Mouse (Mus musculus): Measurements from ENCODE around the gene Slc9a1.

Slc9a1 gene

DNA sequence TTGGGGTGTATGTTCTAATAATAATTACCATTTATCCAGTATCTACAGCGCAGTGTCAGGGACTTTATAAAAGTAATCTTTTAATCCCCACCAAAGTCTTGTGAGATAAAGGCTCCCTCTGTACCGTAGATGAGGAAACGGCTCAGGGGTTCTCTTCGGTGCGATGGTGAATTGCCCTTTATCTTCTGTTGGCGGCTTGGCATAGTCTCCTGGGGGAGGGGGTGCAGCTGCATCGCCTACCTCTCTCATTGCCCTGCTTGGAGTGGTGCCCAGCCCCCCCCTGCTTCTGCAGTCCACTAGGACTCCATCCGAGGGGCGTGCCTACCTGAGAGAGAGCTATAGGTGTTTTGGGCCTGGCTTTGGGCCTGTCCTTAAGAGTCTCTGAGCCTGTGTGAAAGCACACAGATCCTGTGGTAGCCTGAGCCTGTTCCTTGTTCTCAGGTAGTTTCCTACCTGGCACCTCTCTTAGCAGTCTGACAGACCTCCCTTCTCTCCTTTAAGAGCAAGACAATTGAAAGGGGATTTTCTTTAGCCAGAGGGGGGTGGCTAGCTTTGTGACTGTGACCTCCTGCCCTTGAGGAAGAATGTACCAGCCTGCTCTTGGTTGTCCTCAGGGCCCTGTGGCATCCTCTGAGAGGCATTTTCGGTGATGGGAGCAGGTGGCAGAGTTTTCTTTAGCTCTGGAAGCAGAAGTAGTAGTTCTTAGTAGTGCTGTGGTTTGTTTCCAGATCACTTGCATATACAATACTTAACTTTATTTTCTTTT lies 6.5 kb downstream of the Slc9a1 start:
- no peak for DNase-seq

GRCm38 (mm10) chr4:133378236-133379045 lies 8.9 kb downstream of the Slc9a1 start:
- DNase-seq, result no peak

GRCm38 (mm10) chr4:133379046-133379347 lies 9.5 kb downstream of the Slc9a1 start:
- DNase-seq, result no peak

GRCm38 (mm10) chr4:133379861-133380260 lies 10.4 kb downstream of the Slc9a1 start:
- no peak for DNase-seq

- no peak for DNase-seq
Measured at GRCm38 (mm10) chr4:133380532-133380931, 11.0 kb downstream of the Slc9a1 start.

GRCm38 (mm10) chr4:133381141-133381540 lies 11.6 kb downstream of the Slc9a1 start:
- DNase-seq, result no peak

- DNase-seq, result no peak
Measured at GRCm38 (mm10) chr4:133386061-133386797, 16.7 kb downstream of the Slc9a1 start.

GRCm38 (mm10) chr4:133387053-133387452 lies 17.5 kb downstream of the Slc9a1 start:
- DNase-seq, result no peak

- peak; percentile 56 for DNase-seq
Measured at GRCm38 (mm10) chr4:133388781-133389552, 19.5 kb downstream of the Slc9a1 start.

DNA sequence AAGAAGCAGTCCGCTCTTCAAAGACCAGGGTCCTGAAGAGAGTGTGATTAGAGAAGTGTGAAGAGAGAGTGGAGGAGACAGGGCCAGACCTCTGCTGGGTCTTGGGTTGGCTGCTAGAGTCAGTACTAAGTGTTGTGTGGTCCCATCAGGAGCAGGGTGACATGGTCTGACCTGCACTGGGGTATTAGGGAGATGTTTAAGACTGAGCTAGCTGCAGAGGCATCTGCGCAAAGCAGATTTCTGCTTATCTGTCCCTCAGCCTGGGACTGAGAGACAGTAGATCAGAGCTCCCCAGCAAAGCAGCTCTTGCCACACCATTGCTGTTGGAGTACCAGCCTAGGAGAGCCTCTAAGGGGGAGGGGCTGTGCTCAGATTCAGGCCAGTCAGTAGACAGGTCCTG lies 20.5 kb downstream of the Slc9a1 start:
- DNase-seq, result no peak

DNA sequence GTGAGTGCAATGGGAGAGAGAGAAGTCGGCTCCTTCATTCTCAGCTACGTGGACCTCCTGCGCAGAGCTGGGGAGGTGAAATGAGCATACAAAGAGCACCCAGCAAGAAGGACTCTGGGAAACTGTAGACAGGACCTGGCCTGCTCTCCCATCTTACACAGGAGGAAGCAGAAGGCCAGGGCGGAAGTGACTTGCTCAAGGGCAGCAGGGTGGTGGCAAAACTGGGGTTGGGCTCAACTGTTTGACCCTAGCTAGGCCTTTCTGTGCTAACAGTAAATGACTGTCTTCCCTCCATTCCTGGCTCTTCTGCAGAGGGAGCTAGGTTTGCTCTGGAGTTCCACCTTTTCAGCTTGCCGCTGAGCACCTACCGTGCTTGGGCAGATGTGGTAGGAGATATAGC lies 21.1 kb downstream of the Slc9a1 start:
- no peak for DNase-seq

DNA sequence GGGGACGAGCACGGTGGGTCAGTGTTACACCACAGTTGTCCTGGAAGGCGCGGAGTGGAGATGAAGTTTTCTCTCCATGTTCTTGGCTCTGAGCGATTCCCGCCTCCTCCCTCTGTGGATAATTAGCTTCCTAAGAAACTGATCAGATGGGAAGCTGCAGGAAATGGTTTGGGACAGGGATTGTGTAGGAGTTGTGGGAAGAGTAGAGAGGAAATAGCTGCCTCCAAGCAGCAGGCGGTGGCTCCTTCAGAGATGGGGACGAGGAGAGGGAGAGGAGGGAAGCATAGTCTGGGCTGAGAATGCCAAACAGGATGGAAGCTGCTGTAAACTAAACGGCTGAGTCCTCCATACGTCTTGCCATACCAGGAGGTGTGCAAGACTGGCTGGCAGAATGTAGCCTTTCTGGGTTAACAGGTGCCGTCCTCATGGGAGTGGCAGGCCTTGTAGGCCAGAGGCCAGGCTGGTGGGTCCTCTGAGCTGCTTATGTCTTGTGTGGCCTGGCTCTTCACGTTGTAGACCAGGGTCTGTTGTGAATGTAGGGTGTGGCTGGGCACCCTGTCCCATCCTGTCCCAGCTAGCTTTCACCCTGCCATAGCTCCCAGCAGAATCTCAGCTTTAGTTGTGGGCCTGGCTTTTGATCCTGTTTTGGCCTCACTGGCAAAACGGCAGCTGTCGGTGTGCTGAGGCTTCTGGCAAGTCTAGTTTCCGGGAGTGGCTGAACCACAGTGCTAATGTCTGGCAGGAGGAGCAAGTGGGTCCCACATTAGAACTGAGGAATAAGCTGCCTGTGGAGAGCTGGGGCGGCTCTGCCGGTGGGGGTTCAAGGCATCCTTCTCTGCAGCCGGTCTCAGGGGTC lies 21.9 kb downstream of the Slc9a1 start:
- peak; percentile 82 for DNase-seq

- no peak for DNase-seq
Measured at GRCm38 (mm10) chr4:133394981-133395573, 25.6 kb downstream of the Slc9a1 start.

- DNase-seq, result no peak
Measured at GRCm38 (mm10) chr4:133396079-133396478, 26.6 kb downstream of the Slc9a1 start.

DNA sequence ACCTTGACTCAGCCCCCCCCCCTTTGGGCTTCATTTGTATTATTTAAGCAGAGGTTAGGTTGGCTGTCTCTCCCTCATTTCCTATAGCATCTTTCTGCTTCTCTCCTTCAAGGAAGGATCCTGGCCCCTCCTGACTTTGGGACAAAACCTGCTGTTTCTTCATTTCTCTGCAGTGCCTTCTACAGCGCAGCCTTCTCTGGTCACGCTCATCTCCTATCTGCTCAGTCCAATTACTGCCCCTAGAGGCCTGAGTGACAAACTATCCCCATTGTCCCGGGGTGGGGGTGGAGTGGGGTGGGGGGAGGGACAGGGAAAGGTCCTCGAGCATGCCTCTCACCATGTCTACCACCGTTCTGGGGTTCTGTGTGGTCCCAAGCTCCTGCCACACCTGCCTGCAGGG lies 27.8 kb downstream of the Slc9a1 start:
- DNase-seq, result no peak

- DNase-seq, result no peak
Measured at GRCm38 (mm10) chr4:133397961-133398360, 28.5 kb downstream of the Slc9a1 start.

GRCm38 (mm10) chr4:133398619-133399018 lies 29.1 kb downstream of the Slc9a1 start:
- DNase-seq, result no peak

GRCm38 (mm10) chr4:133399509-133399908 lies 30.0 kb downstream of the Slc9a1 start:
- DNase-seq, result no peak

GRCm38 (mm10) chr4:133400098-133400497 lies 30.6 kb downstream of the Slc9a1 start:
- DNase-seq, result no peak

DNA sequence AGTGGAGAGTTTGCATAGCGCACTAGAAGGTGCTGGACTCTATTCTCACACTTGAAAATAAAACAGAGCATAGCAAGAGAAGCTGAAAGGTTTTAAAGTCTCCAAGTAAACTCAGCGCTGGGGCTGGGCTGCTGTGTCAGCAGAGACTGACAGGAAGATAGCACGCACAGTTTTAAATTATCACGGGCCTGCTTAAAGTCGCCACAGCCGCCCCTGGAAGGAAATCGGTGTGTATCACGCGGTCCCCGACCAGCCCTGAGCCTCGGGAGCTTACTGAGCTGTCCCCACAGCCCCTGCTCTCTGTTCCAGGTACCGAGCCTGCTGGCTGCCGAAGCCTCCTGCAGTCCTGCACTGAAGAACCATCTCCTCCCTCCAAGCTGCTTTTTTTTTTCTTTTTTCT lies 32.5 kb downstream of the Slc9a1 start:
- DNase-seq, result no peak

- DNase-seq, result no peak
Measured at GRCm38 (mm10) chr4:133403611-133404228, 34.2 kb downstream of the Slc9a1 start.

Data from layer of hippocampus, adult 9-11 months (tissue).